Mouse (Mus musculus) liver, embryonic 14.5 days (tissue): ENCODE measurements around the gene Pikfyve.

ENCODE experiments used
- CTCF ChIP-seq: IDR thresholded peaks from 2 replicates; pipeline ENCODE4 v1.5.1; 2016; ENCODE audit warnings: antibody characterized with exemption, low read depth, control low read depth
- EP300 ChIP-seq: IDR thresholded peaks from 2 replicates; pipeline ENCODE4 v1.6.1; 2016; ENCODE audit warnings: antibody characterized with exemption, low read depth

DNA sequence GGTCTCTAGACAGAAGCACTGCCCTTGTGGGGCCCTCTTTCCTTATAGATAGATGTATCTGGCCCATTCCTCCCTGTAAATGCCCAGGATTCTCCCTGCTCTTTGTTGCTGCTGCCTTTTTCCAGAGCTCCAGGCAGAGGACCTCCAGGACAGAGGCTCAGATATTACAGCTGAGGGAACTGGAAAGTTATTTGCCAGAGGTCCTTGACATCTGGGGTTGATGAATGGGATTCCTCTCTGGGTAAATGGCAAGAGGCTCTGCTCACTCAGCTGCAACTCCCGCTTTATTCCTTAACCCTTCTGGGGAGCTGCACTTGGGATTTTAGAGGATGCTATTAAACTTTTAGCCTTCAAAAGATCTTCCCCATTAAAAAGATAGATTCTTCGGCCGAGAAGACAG lies 122.0 kb downstream of the Pikfyve start:
- TF ChIP-seq CTCF (no peak), EP300 (no peak)
